Mouse (Mus musculus): ENCODE data around the gene Faf2.

DNA sequence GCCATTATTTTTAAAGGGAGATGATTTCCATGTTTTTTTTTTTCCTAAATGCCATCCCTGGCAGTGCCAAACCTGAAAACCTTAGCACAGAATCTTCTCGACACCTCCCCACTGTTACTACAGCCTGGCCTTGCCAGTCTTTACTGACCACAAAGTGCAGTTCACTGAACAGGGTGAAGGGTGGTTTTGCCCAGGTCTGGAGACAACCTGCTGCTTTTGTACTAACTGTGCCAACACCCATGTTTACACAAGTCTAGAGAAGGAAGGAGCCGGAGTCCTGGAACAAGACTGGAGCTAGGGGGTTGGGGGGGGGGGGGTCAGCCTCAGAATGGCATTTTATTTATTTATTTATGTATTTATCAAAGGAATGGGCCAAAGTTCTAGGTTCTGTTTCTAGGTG is 40.2 kb upstream of the Faf2 start:
- no peak for TF ChIP-seq CTCF (IDR thresholded peaks at IDR 0.05; ENCODE audit: low read depth)
- no peak for TF ChIP-seq EP300 (IDR thresholded peaks at IDR 0.05; ENCODE audit: low read depth)
